Mouse (Mus musculus) thymus, postnatal 10 days (tissue): ENCODE results near the gene Slc26a6.

Source experiments
- DNase-seq, 2 experiments: peaks; one replicate each; pipeline ENCODE4 v3.0.0; 2021; ENCODE audit warnings: low spot score in 2 of 2

Slc26a6 gene

GRCm38 (mm10) chr9:108955241-108955640, 102.2 kb downstream of the Slc26a6 start:
- no peak for DNase-seq

GRCm38 (mm10) chr9:108955846-108956245, 102.8 kb downstream of the Slc26a6 start:
- DNase-seq = no peak
